Mouse (Mus musculus) gastrocnemius, adult 2 months (tissue): ENCODE results near the gene B4galnt1. TPM values are rescaled to one million over a fixed set of nuclear protein-coding genes. Genes with fewer than 3 reads are reported as not detected.

Experiments used
- DNase-seq: peaks from one replicate; pipeline ENCODE4 v3.0.0; 2022
- H3K27ac ChIP-seq: fragments of 200-600 bp; 2 replicates; pipeline ENCODE4 v1.8.1; 2022; ENCODE audit warnings: mild to moderate bottlenecking
- H3K4me3 ChIP-seq: fragments of 200-600 bp; 2 replicates; pipeline ENCODE4 v1.8.1; 2022; ENCODE audit warnings: mild to moderate bottlenecking, moderate library complexity
- CTCF ChIP-seq: fragments of 200-600 bp; IDR thresholded peaks from 2 replicates; pipeline ENCODE4 v1.8.1; 2022; ENCODE audit warnings: antibody characterized with exemption, mild to moderate bottlenecking, moderate library complexity
- intact Hi-C: fragments of 180-260 bp; cut with DNase I; formaldehyde crosslinking; loops from one replicate; pipeline ENCODE4 v1.15.1; 2025
- total RNA-seq, 2 experiments: library from RNA; stranded (reverse); gene quantifications; 2 replicates each; pipeline ENCODE4 v1.2.3; 2021

The B4galnt1 gene
- total RNA-seq, 2 experiments from 2014 or later: 0.66 to 0.89 TPM

- DNase-seq: peak; percentile 79
- Histone ChIP-seq H3K4me3 (peak overlapping the region; percentile 92), H3K27ac (peak overlapping the region; percentile 93)
- intact Hi-C loops: no loop called here
- no peak for TF ChIP-seq CTCF
These were observed 31.4 kb downstream of the B4galnt1 start for GRCm38 (mm10) chr10:127196392-127196791.

- no peak for TF ChIP-seq CTCF
- no peak for DNase-seq
- Histone ChIP-seq H3K4me3 (no peak overlapping the region), H3K27ac (peak overlapping the region; percentile 93)
- intact Hi-C loops: no loop called here
These were observed 32.1 kb downstream of the B4galnt1 start for GRCm38 (mm10) chr10:127197104-127197503.

- DNase-seq: no peak
- peak overlapping the region; percentile 93 for H3K27ac ChIP-seq
- no peak overlapping the region for H3K4me3 ChIP-seq
- intact Hi-C loops: no loop called here
- TF ChIP-seq CTCF: no peak
These were observed 32.6 kb downstream of the B4galnt1 start for GRCm38 (mm10) chr10:127197505-127198110.

GRCm38 (mm10) chr10:127198492-127198891, 33.5 kb downstream of the B4galnt1 start:
- intact Hi-C loops: no loop called here
- no peak for TF ChIP-seq CTCF
- H3K4me3 ChIP-seq: no peak overlapping the region
- peak overlapping the region; percentile 93 for H3K27ac ChIP-seq
- DNase-seq: no peak

- Histone ChIP-seq H3K4me3 (no peak overlapping the region), H3K27ac (peak overlapping the region; percentile 93)
- intact Hi-C loops: no loop called here
- DNase-seq: no peak
- TF ChIP-seq CTCF: no peak
These were observed 34.0 kb downstream of the B4galnt1 start for GRCm38 (mm10) chr10:127199068-127199467.

GRCm38 (mm10) chr10:127199474-127199873, 34.4 kb downstream of the B4galnt1 start:
- DNase-seq: no peak
- TF ChIP-seq CTCF: no peak
- no peak overlapping the region; the same call in 1 of the 2 replicates for H3K27ac ChIP-seq
- intact Hi-C loops: no loop called here
- no peak overlapping the region for H3K4me3 ChIP-seq

GRCm38 (mm10) chr10:127200279-127200678, 35.3 kb downstream of the B4galnt1 start:
- Histone ChIP-seq H3K27ac (no peak overlapping the region), H3K4me3 (no peak overlapping the region)
- DNase-seq: no peak
- intact Hi-C loops: no loop called here
- no peak for TF ChIP-seq CTCF

GRCm38 (mm10) chr10:127203106-127203505, 38.1 kb downstream of the B4galnt1 start:
- intact Hi-C loops: no loop called here
- DNase-seq: no peak
- no peak overlapping the region for H3K27ac ChIP-seq

GRCm38 (mm10) chr10:127204589-127204988, 39.6 kb downstream of the B4galnt1 start:
- intact Hi-C loops: no loop called here
- Histone ChIP-seq H3K27ac (no peak overlapping the region), H3K4me3 (no peak overlapping the region)
- TF ChIP-seq CTCF: no peak
- no peak for DNase-seq

More at GRCm38 (mm10) chr10:127203106-127203505, 38.1 kb downstream of the B4galnt1 start:
- no peak overlapping the region for H3K4me3 ChIP-seq
- no peak for TF ChIP-seq CTCF

GRCm38 (mm10) chr10:127205373-127205772, 40.3 kb downstream of the B4galnt1 start:
- intact Hi-C loops: no loop called here
- DNase-seq: no peak
- no peak for TF ChIP-seq CTCF
- Histone ChIP-seq H3K27ac (no peak overlapping the region), H3K4me3 (no peak overlapping the region)

GRCm38 (mm10) chr10:127208921-127209320, 43.9 kb downstream of the B4galnt1 start:
- TF ChIP-seq CTCF: no peak
- no peak overlapping the region for H3K27ac ChIP-seq
- no peak overlapping the region for H3K4me3 ChIP-seq
- intact Hi-C loops: no loop called here
- no peak for DNase-seq

GRCm38 (mm10) chr10:127209928-127210570, 45.0 kb downstream of the B4galnt1 start:
- no peak for TF ChIP-seq CTCF

GRCm38 (mm10) chr10:127210961-127211405, 46.0 kb downstream of the B4galnt1 start:
- peak overlapping the region; percentile 99 for H3K4me3 ChIP-seq
- no peak for TF ChIP-seq CTCF
- H3K27ac ChIP-seq: peak overlapping the region; percentile 89
- peak; percentile 40 for DNase-seq
- intact Hi-C loops: loop anchor here (5.0 kb wide), 1 partner anchor 34 kb away; no protein-coding TSS in a partner anchor

More at GRCm38 (mm10) chr10:127209928-127210570, 45.0 kb downstream of the B4galnt1 start:
- H3K4me3 ChIP-seq: no peak overlapping the region; the same call in 1 of the 2 replicates
- intact Hi-C loops: loop anchor here (5.0 kb wide), 1 partner anchor 33 kb away; no protein-coding TSS in a partner anchor
- DNase-seq: no peak
- H3K27ac ChIP-seq: no peak overlapping the region

GRCm38 (mm10) chr10:127211414-127211854, 46.4 kb downstream of the B4galnt1 start, which contains the start of gene Pip4k2c:
Gene Pip4k2c, minus strand, starts transcription at chr10:127211585.
- intact Hi-C loops: loop anchor here (5.0 kb wide), 1 partner anchor 34 kb away; no protein-coding TSS in a partner anchor
- Histone ChIP-seq H3K27ac (peak within 1 kb of the TSS; percentile 89), H3K4me3 (peak within 1 kb of the TSS; percentile 99)
- TF ChIP-seq CTCF: no peak
- peak; percentile 95 for DNase-seq
